Mouse (Mus musculus) kidney, adult 2 months (tissue): ENCODE data around the gene Il10rb. TPM values are rescaled to one million over a fixed set of nuclear protein-coding genes. Genes with fewer than 3 reads are reported as not detected.

Experiments used
- DNase-seq: peaks from one replicate; pipeline ENCODE4 v3.0.0; 2021
- H3K27ac ChIP-seq: fragments of 200-500 bp; 2 replicates; pipeline ENCODE4 v1.5.1; 2012; ENCODE audit warnings: low read depth, low read length, control low read depth, inconsistent platforms; ENCODE audit not compliant: insufficient read depth
- H3K27me3 ChIP-seq: fragments of 200-500 bp; replicated peaks from 2 replicates; pipeline ENCODE4 v1.6.1; 2012; ENCODE audit warnings: mild to moderate bottlenecking, moderate library complexity, low read length, inconsistent platforms; ENCODE audit not compliant: control insufficient read depth, insufficient read depth
- H3K36me3 ChIP-seq: fragments of 200-500 bp; 2 replicates; pipeline ENCODE4 v1.6.1; 2012; ENCODE audit warnings: mild to moderate bottlenecking, moderate library complexity, low read length, inconsistent platforms; ENCODE audit not compliant: control insufficient read depth, insufficient read depth
- H3K4me1 ChIP-seq: fragments of 200-500 bp; 2 replicates; pipeline ENCODE4 v1.6.1; 2011; ENCODE audit warnings: low read length; ENCODE audit not compliant: control insufficient read depth, insufficient read depth
- H3K4me3 ChIP-seq: fragments of 200-500 bp; 2 replicates; pipeline ENCODE4 v1.5.1; 2011; ENCODE audit warnings: mild to moderate bottlenecking, low read depth, low read length, control low read depth; ENCODE audit not compliant: insufficient read depth
- CTCF ChIP-seq: fragments of 200-500 bp; conservative IDR thresholded peaks from 2 replicates; pipeline ENCODE4 v1.5.1; 2011; ENCODE audit warnings: low read depth, mild to moderate bottlenecking, control low read depth, low read length, moderate library complexity, mixed read lengths; ENCODE audit not compliant: insufficient read depth, insufficient read length
- POLR2A ChIP-seq: fragments of 200-500 bp; IDR thresholded peaks from one replicate; pipeline ENCODE4 v1.6.1; 2011; ENCODE audit warnings: low read depth, low read length, control low read depth
- WGBS: fragments of 180-500 bp; shearing (Covaris S2); methylation state at CpG from one replicate; pipeline ENCODE4 v1.1.7; 2018; 5-methylcytosine and 5-hydroxymethylcytosine counted together
- polyA plus RNA-seq: library from polyadenylated mRNA; depleted of rRNA; stranded (reverse); fragments of >200 nt; gene quantifications from 2 replicates; pipeline ENCODE4 v1.2.3, GENCODE M21; 2012

Il10rb gene
- polyA plus RNA-seq, 1 experiment = 66.0 TPM

DNA sequence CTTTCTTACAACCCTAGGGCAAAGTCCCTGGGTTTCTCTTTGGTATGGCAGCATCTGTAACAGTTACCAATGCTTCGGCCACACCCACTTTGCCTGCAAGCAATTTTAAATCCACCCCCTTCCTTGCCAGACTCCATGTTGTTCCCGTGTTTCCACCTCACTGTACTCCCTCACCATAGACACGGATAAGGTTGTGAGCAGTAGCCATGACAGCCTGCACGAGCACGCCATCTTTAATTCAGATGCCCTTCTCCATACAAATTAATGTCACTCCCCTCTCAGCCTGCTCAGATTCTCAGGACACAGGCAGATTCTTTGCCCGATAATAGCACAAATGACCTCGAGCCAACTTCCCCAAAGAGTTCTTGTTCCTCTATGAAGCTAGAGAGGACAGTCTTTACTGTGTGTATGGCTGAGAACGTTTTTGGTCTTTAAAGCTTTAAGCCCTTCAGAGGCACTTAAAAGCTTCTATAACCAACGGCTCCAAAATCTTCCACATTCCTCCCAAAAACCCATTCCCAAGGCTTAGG, 23.6 kb upstream of the Il10rb start:
- Histone ChIP-seq H3K27ac (peak overlapping the region; percentile 81), H3K4me1 (peaks cover 12% of the 10 kb centered on the region), H3K4me3 (no peak overlapping the region), H3K36me3 (peaks cover 2% of the 10 kb centered on the region; the same call in 1 of the 2 replicates), H3K27me3 (no peaks in the 10 kb centered on the region)
- TF ChIP-seq CTCF = no peak
- TF ChIP-seq POLR2A = no peak
- DNase-seq = no peak
- 83% methylated on average over 9 of the region's 9 CpGs for WGBS

DNA sequence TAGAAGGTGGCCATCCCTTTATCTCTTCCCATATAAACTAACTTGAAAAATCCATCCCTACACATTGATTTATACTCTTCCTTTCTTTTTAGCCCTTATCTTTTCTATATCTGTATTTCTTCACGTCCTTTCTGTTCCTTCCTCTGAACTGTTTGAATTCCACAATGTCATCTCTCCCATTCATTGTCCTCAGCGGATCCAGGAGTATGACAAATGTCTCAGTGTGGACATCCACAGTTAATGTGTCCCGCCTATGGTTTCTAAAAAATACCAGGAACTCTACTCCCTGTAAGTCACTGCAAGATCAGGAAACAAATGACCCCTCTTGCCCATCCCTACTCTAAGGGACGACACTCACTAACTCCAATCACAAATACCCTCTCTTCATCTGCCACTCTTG, 21.7 kb upstream of the Il10rb start:
- Histone ChIP-seq H3K36me3 (peaks cover 2% of the 10 kb centered on the region; the same call in 1 of the 2 replicates), H3K27me3 (no peaks in the 10 kb centered on the region), H3K27ac (peak overlapping the region; percentile 86), H3K4me3 (no peak overlapping the region), H3K4me1 (peaks cover 11% of the 10 kb centered on the region)
- peak; percentile 67 for DNase-seq
- 74% methylated on average over 4 of the region's 4 CpGs for WGBS
- no peak for TF ChIP-seq POLR2A
- no peak for TF ChIP-seq CTCF

DNA sequence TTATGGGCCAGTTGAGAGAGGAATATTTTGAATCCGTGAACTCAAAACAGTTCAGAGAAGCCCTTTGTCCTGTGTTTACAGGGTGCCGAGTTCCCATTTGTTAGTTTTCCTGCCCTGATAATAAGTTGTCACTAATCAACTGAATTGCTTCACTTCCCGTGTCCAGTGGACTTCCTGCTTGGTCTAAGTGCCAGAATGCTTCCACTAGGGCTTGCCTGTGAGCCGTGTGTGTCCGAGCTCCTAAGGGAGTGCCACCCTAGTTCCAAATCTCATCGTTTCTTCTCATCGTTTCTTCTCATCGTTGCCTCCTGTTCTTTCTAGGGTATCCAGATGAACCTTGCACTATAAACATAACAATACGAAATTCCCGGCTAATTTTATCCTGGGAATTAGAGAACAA, 20.3 kb upstream of the Il10rb start:
- H3K36me3 ChIP-seq = peaks cover 2% of the 10 kb centered on the region; the same call in 1 of the 2 replicates
- peaks cover 9% of the 10 kb centered on the region for H3K4me1 ChIP-seq
- peak overlapping the region; percentile 69 for H3K27ac ChIP-seq
- TF ChIP-seq CTCF = 0 out of 2 replicates have a peak, but pooled peaks have one; percentile 15
- no peak for TF ChIP-seq POLR2A
- no peak overlapping the region for H3K4me3 ChIP-seq
- no peaks in the 10 kb centered on the region for H3K27me3 ChIP-seq
- 15% methylated on average over 10 of the region's 10 CpGs for WGBS
- DNase-seq = peak; percentile 88

DNA sequence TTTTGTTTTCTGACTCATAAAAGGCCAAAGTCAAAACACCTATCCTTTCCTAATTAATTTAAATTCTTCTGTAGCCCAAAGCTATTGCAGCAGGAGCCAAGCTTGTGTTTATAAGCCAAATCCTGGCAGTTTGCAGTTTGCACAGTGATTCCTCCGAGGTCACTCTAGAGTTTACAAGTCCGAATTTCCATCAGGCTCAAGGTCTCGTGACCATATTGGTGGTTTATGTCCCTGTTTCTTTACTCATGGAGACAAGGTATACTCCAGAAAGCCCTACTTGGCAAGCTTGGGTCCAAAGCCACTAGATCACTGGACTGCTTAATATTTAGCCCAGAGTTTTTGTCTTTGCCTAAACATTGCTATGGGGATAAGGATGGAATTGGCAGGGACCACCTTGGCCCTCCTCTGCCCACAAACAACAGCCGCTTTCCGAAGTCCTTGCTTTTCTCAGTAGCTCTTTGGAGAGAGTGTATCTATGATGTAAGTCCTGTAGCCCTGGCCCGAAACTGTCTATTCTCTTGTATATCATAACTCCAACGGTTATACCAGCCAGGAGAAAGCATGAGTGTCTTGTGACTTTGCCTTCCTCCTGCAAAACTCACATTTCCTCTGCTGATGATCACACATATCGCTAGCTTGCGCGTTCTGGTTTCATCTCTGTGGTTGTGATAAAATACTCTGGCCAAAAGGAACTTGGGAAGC, 19.4 kb upstream of the Il10rb start:
- no peak for DNase-seq
- peaks cover 2% of the 10 kb centered on the region; the same call in 1 of the 2 replicates for H3K36me3 ChIP-seq
- peaks cover 9% of the 10 kb centered on the region for H3K4me1 ChIP-seq
- peak overlapping the region; percentile 18; the same call in 1 of the 2 replicates for H3K27ac ChIP-seq
- WGBS = 82% methylated on average over 10 of the region's 10 CpGs
- H3K4me3 ChIP-seq = no peak overlapping the region
- no peaks in the 10 kb centered on the region for H3K27me3 ChIP-seq
- TF ChIP-seq POLR2A = no peak
- TF ChIP-seq CTCF = no peak

DNA sequence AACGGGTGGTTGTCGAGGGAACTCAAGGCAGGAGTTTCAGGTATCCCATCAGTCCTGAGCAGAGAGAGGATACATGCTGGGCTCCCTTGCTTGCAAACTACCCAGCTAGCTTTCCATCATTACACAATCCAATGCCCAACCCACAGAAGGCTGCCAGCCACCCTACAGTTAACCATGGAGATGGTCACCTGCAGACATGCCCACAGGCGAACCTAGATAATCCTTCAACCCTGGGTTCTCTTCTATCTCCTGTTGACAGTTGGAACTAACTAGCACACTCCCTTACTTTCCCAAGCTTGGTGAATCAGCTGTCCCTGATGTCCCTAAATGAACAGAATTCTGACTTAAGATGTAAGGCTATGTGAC, 18.9 kb upstream of the Il10rb start:
- 95% methylated on average over 3 of the region's 3 CpGs for WGBS
- H3K36me3 ChIP-seq = peaks cover 4% of the 10 kb centered on the region; the same call in 1 of the 2 replicates

DNA sequence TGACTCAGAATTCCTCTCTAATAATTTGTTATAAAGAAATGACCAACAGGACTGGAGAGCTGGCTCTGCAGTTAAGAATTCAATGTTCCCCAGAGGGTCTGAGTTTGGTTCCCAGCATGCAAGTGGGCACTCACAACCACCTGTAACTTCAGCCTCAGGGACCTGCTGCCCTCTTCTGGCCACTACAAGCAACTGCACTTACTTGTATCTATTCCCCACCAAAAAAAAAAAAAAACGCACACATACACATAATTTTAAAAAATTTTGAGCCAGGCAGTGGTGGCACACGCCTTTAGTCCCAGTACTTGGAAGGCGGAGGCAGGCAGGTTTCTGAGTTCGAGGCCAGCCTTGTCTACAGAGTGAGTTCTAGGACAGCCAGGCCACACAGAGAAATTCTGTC, 15.9 kb upstream of the Il10rb start:
- WGBS = 91% methylated on average over 4 of the region's 4 CpGs
- DNase-seq = no peak
- TF ChIP-seq POLR2A (no peak), CTCF (peak; percentile 59)
- Histone ChIP-seq H3K27ac (no peak overlapping the region), H3K4me1 (peaks cover 5% of the 10 kb centered on the region; the same call in 1 of the 2 replicates), H3K4me3 (no peak overlapping the region), H3K27me3 (no peaks in the 10 kb centered on the region), H3K36me3 (peaks cover 2% of the 10 kb centered on the region; the same call in 1 of the 2 replicates)

More for the DNA sequence above, 18.9 kb upstream of the Il10rb start:
- TF ChIP-seq CTCF (no peak), POLR2A (no peak)
- Histone ChIP-seq H3K27ac (no peak overlapping the region; the same call in 1 of the 2 replicates), H3K4me3 (no peak overlapping the region), H3K4me1 (peaks cover 9% of the 10 kb centered on the region), H3K27me3 (no peaks in the 10 kb centered on the region)
- DNase-seq = no peak

DNA sequence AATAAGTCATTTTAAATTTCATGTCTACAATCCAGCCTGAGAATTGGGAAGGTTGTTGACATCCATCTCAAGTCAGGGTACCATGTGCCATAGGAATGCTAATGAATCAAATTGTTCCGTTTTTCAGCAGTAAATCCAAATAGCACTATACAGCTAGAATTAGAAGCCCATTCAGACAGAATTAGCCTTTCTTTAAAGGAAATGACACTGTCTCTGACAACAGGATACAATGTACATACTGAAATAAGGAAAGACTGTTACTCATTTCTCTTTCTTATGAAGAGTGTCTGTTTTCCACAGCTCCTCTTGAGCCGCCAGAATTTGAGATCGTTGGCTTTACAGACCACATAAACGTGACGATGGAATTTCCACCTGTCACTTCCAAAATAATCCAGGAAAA, 14.5 kb upstream of the Il10rb start, which contains the start of gene Gm21970:
Gm21970 (plus strand) TSS at position 301 of the 400 bp plus-strand sequence.
- H3K36me3 ChIP-seq = peaks cover 2% of the 10 kb centered on the region; the same call in 1 of the 2 replicates
- 78% methylated on average over 5 of the region's 5 CpGs for WGBS
- no peak for DNase-seq

More for the DNA sequence above, 14.5 kb upstream of the Il10rb start, which contains the start of gene Gm21970:
- TF ChIP-seq POLR2A = no peak
- TF ChIP-seq CTCF = no peak
- H3K4me3 ChIP-seq = no peak within 1 kb of the TSS
- no peaks in the 10 kb centered on the region for H3K4me1 ChIP-seq
- H3K27me3 ChIP-seq = no peaks in the 10 kb centered on the region
- no peak within 1 kb of the TSS for H3K27ac ChIP-seq
